Mouse (Mus musculus) layer of hippocampus, postnatal 25 days (tissue): ENCODE measurements around the gene Rnf152. TPM values are rescaled to one million over a fixed set of nuclear protein-coding genes. Genes with fewer than 3 reads are reported as not detected.

ENCODE experiments used
- DNase-seq, 2 experiments: peaks; one replicate each; pipeline ENCODE4 v3.0.0; 2022; ENCODE audit warnings: mixed read lengths in 2 of 2, low spot score in 1 of 2; ENCODE audit errors: extremely low spot score in 1 of 2
- total RNA-seq, 2 experiments: library from RNA; stranded (reverse); gene quantifications; 2 replicates each; pipeline ENCODE4 v1.2.3; 2021

Rnf152 gene
- total RNA-seq, 2 experiments from 2014 or later, result 2.6 TPM

DNA sequence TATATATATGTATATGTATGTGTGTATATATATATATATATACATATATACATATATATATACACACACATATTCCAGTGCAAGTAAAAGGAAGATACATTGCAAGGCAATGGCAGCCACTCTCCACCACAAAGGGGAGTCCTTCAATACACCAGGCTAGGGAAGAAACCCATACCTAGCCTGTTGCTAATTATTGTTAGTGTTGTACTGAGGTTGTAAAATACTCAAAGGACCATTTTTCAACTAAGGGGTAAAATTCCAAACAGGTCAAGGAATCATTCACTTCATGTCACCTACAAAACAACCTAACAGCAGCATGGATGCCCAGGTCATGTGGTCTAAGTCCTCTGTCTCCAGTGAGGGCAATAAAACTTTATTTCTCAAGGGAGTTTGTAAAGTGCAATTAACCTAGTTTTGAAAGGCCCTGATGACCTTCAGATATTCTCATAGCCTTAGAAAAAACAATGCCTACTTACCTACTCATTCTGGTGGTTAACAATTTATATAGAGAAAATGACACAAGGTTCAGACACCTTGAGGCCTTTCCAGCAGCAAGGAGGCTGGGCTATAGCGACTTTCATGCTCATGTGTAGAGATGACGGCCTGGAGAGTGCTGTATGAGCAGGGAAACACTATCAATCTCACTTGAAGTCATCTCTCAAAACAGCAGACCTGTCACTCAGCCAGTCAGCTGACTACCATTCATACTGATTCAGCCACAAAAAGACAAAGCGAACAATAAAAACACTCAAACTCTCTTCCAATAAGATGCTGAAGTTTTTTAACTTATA, 42.3 kb downstream of the Rnf152 start:
- DNase-seq, result no peak

DNA sequence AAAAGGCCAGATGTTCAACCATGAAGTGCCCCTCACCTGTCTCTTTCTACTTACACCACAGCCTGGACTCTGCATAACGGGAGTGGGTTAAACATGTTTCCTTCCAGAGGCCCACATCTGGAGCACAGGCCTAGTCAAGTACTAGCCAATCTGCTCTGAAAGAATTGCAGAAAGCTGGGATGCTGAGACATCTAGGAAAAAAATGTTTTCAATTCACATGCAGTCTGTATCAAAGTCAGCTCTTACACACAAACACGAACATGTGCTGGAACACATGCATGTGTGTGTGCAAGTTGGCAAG, 44.0 kb downstream of the Rnf152 start:
- no peak for DNase-seq

GRCm38 (mm10) chr1:105311899-105312600, 44.5 kb downstream of the Rnf152 start:
- no peak for DNase-seq

GRCm38 (mm10) chr1:105302164-105302563, 54.3 kb downstream of the Rnf152 start:
- no peak for DNase-seq

DNA sequence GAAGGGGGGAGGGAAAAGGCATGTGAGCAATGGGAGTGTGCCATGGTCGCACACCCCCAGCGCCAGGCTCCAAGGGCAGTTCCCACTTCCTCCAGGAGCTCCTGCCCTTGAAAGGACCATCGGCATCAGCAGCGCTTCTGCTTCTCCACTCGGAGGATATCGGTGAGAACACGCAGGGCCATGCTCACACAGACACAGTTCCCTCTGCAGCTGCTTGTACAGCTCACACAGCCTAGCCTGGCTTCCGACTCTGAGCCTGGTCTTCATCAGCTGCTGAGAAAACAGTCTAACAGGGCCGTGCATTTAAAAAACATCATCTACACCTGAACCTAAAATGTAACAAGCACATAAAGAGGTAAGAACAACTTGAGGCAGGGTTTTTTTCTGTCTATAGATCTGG, 54.7 kb downstream of the Rnf152 start:
- DNase-seq, result peak in 1 of 2 experiments; percentile 9

DNA sequence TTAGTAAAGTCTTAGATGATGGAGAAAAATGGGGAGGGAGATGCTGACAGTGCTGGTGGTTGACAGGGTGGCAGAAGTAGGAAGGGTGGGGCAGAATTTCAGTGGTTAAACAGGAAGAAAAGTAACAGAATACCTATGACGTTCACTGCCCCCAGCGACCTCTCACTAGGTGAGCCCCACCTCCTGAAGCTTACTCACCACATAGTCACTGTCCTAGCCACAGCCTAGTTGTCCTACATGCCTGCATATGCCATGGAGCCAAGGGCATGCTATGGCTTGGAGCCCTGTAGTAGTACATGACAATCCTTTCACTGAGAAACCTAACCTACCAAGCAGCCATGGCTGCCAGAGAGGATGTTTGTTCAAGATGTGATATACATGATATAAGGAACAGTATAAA, 64.7 kb downstream of the Rnf152 start:
- DNase-seq, result no peak

- no peak for DNase-seq
Measured at GRCm38 (mm10) chr1:105287536-105287935, 69.0 kb downstream of the Rnf152 start.

GRCm38 (mm10) chr1:105286906-105287305, 69.6 kb downstream of the Rnf152 start:
- DNase-seq, result no peak

- DNase-seq, result no peak
Measured at GRCm38 (mm10) chr1:105285001-105285400, 71.5 kb downstream of the Rnf152 start.

DNA sequence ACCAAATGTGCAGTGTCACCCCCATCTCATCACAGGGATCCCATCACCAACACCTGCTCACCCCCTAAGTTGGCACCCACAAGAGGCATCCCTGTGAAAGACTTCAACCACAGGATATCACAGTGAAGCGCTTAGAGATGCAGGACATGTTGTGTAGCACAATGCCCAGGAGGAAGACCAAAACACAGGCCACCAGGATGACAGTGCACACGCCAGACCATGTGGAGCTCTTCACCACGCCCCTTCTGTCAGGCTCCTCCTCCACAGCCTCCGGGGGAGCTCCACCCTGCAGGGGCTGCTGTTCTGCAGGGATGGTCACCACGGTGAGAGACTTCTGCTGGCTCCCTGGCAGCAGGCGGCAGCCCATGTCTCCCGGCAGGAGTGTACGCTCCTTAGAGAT, 72.4 kb downstream of the Rnf152 start:
- no peak for DNase-seq

- DNase-seq, result no peak
Measured at GRCm38 (mm10) chr1:105281277-105281676, 75.2 kb downstream of the Rnf152 start.

DNA sequence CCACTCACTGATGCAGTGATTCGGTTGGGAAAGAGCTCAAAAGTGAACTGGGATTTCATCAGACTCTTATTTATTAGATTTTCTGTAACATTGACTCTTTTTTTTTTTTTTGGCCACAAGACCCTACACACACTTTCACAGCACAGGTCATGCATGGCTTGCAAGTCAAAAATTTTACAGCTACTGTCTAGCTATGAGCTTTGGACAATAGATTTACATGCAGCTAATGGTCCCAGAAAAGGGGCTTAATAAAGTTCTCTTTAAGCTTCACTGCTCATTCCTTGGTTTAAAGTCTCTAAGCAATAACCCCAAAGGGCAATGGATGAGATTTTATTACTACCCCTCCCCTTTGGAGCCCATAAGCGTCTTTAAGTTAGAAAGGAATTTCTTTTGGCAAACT, 76.3 kb downstream of the Rnf152 start:
- no peak for DNase-seq

DNA sequence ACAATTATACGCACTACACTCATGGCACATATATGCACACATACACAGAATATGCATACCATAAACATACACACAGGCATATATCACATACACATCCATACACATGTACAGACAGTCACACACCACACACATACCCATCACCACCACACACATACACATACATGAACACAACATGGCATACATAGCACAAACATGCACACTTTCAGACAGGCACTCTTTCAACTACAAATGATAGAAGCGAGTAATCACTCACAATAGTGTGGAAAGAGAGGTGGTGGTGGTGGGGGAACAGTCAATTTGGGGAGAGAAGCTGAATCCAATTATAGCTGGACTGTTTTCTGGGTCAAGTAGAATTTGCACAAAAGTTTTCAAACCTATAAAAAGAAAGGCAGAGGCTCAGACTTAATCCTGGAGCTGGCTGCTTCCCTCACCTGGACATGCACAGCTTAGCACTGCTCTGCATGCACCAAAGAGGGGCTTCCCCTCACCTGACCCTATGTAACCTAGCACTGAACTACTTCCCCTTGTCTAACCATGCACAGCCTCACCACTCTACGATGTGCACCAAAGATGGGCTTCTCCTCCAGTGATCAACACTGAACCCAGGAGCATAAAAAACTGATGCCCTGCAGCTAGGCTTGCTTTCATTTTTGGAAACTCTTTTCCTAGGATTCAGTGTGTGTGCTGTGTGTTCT, 81.9 kb downstream of the Rnf152 start:
- no peak for DNase-seq

GRCm38 (mm10) chr1:105271104-105271503, 85.4 kb downstream of the Rnf152 start:
- DNase-seq, result no peak

- no peak for DNase-seq
Measured at GRCm38 (mm10) chr1:105263283-105264033, 93.1 kb downstream of the Rnf152 start.

- DNase-seq, result no peak
Measured at GRCm38 (mm10) chr1:105260200-105260599, 96.3 kb downstream of the Rnf152 start.

- no peak for DNase-seq
Measured at GRCm38 (mm10) chr1:105257199-105257598, 99.3 kb downstream of the Rnf152 start.

DNA sequence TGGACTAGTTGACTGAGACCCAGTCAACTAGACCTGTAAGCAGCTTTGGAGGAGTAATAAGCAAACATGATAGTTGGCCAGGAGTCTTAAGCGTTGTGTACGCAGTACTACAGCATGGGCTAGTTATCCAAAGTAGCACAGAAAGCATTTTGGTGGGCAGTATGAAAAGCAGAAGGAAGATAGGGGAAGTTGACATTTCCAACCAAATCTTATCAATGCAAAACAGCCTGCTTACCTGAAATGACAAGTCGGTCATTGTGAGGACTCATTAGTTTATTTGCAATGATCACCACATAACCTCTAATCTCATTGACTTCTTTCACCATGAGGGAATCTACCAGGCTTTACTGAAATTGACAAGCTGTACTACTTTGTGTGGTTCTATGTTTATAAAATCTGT, 107.3 kb downstream of the Rnf152 start:
- DNase-seq, result no peak

GRCm38 (mm10) chr1:105246651-105247050, 109.9 kb downstream of the Rnf152 start:
- no peak for DNase-seq

DNA sequence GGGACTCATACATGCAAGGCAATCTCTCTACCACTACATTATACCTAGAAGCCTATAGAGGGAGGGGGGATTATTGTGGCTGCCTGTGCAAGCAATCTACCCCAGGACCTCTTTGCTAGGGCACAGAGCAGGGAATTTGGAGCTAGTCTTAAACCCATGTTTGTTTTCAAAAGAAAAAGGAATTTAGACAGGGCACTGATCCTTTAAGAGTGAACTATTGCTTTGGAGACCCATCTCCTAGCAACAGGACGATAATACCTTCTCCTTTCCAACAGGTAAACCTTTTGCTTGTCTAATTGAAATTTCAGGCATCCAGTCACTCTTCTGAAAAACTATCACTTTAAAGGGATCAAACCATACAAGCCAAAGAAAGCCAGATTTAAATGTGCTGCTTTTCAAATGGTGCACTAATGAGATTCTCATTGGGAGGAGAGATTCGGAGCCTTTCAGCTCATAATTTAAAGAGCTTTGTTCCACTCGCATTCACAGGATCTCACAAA, 110.4 kb downstream of the Rnf152 start:
- no peak for DNase-seq
